Mouse (Mus musculus) MEL (cell line): ENCODE measurements around the gene Frmd6. TPM values are rescaled to one million over a fixed set of nuclear protein-coding genes. Genes with fewer than 3 reads are reported as not detected.

Experiments
- DNase-seq: peaks from one replicate; pipeline ENCODE4 v3.0.0; 2011; ENCODE audit warnings: low read depth, low spot score
- H3K27ac ChIP-seq: 2 replicates; pipeline ENCODE4 v1.5.1; 2012; ENCODE audit warnings: low read depth, mild to moderate bottlenecking, control low read depth, low read length, moderate library complexity; ENCODE audit not compliant: control insufficient read depth
- H3K27me3 ChIP-seq, 2 experiments: fragments of 150-350 bp in 1 of 2; sonication (generic) in 1 of 2; 2 replicates each; pipeline ENCODE4 v1.6.1; 2012; ENCODE audit warnings: low read length in 2 of 2, mild to moderate bottlenecking in 2 of 2, improper control_type of control experiment in 1 of 2, moderate library complexity in 1 of 2; ENCODE audit not compliant: insufficient read depth in 2 of 2, control insufficient read depth in 1 of 2
- H3K36me3 ChIP-seq, 2 experiments: 2 replicates each; pipeline ENCODE4 v1.6.1; 2012 to 2014; ENCODE audit warnings: low read length in 2 of 2, improper control_type of control experiment in 1 of 2, inconsistent platforms in 1 of 2, mild to moderate bottlenecking in 1 of 2; ENCODE audit not compliant: insufficient read depth in 2 of 2, control insufficient read depth in 1 of 2
- H3K4me1 ChIP-seq, 2 experiments: fragments of 150-350 bp in 1 of 2; sonication (generic) in 1 of 2; 2 replicates each; pipeline ENCODE4 v1.6.1; 2012; ENCODE audit warnings: low read length in 2 of 2, improper control_type of control experiment in 1 of 2, mild to moderate bottlenecking in 1 of 2; ENCODE audit not compliant: insufficient read depth in 2 of 2, control insufficient read depth in 1 of 2
- H3K4me3 ChIP-seq, 2 experiments: fragments of 150-350 bp in 1 of 2; sonication (generic) in 1 of 2; 2 replicates each; pipeline ENCODE4 v1.5.1; 2012; ENCODE audit warnings: low read depth in 2 of 2, low read length in 2 of 2, mild to moderate bottlenecking in 2 of 2, moderate library complexity in 2 of 2, control low read depth in 1 of 2, improper control_type of control experiment in 1 of 2; ENCODE audit not compliant: control insufficient read depth in 1 of 2, insufficient read depth in 1 of 2
- H3K79me2 ChIP-seq: 2 replicates; pipeline ENCODE4 v1.6.1; 2012; ENCODE audit warnings: mild to moderate bottlenecking, low read length, moderate library complexity; ENCODE audit not compliant: control insufficient read depth, poor library complexity, insufficient read depth
- H3K9ac ChIP-seq: 2 replicates; pipeline ENCODE4 v1.6.1; 2012; ENCODE audit warnings: low read depth, mild to moderate bottlenecking, control low read depth, low read length, moderate library complexity; ENCODE audit not compliant: control insufficient read depth, poor library complexity, severe bottlenecking
- H3K9me3 ChIP-seq: fragments of 150-350 bp; sonication (generic); replicated peaks from 2 replicates; pipeline ENCODE4 v1.6.1; 2012; ENCODE audit warnings: mild to moderate bottlenecking, low read length, improper control_type of control experiment, moderate library complexity; ENCODE audit not compliant: insufficient read depth
- CHD1 ChIP-seq: IDR thresholded peaks from 2 replicates; pipeline ENCODE4 v1.6.1; 2012; ENCODE audit warnings: low read depth, mild to moderate bottlenecking, inconsistent platforms, low read length, improper control_type of control experiment
- CHD2 ChIP-seq: IDR thresholded peaks from 2 replicates; pipeline ENCODE4 v1.6.1; 2011; ENCODE audit warnings: low read length, improper control_type of control experiment
- CTCF ChIP-seq, 3 experiments: IDR thresholded peaks in 2 of 3; conservative IDR thresholded peaks in 1 of 3; 2 replicates each; pipeline ENCODE4 v1.5.1; 2011 to 2012; ENCODE audit warnings: low read length in 3 of 3, low read depth in 2 of 3, mild to moderate bottlenecking in 2 of 3, improper control_type of control experiment in 1 of 3, inconsistent platforms in 1 of 3, mixed read lengths in 1 of 3, moderate library complexity in 1 of 3; ENCODE audit not compliant: control insufficient read depth in 1 of 3, insufficient read depth in 1 of 3, poor library complexity in 1 of 3, severe bottlenecking in 1 of 3
- E2F4 ChIP-seq: IDR thresholded peaks from 2 replicates; pipeline ENCODE4 v1.6.1; 2011; ENCODE audit warnings: low read depth, low read length, improper control_type of control experiment, borderline replicate concordance
- ETS1 ChIP-seq: IDR thresholded peaks from 2 replicates; pipeline ENCODE4 v1.6.1; 2012; ENCODE audit warnings: low read depth, mild to moderate bottlenecking, inconsistent platforms, low read length, improper control_type of control experiment, moderate library complexity
- GATA1 ChIP-seq: IDR thresholded peaks from 2 replicates; pipeline ENCODE4 v1.6.1; 2011; ENCODE audit warnings: low read depth, low read length, improper control_type of control experiment
- KAT2A ChIP-seq: conservative IDR thresholded peaks from 2 replicates; pipeline ENCODE4 v1.6.1; 2012; ENCODE audit warnings: low read depth, low read length, improper control_type of control experiment, inconsistent platforms
- MEF2A ChIP-seq: IDR thresholded peaks from 2 replicates; pipeline ENCODE4 v1.6.1; 2014; ENCODE audit warnings: low read depth, mild to moderate bottlenecking, inconsistent platforms, low read length, improper control_type of control experiment; ENCODE audit not compliant: poor library complexity, insufficient replicate concordance, severe bottlenecking; ENCODE audit errors: extremely low read depth
- NELFE ChIP-seq: IDR thresholded peaks from 2 replicates; pipeline ENCODE4 v1.6.1; 2011; ENCODE audit warnings: low read depth, low read length, improper control_type of control experiment
- RAD21 ChIP-seq: IDR thresholded peaks from 2 replicates; pipeline ENCODE4 v1.6.1; 2011; ENCODE audit warnings: mild to moderate bottlenecking, low read depth, low read length, improper control_type of control experiment
- RCOR1 ChIP-seq: IDR thresholded peaks from 2 replicates; pipeline ENCODE4 v1.6.1; 2012; ENCODE audit warnings: low read depth, mild to moderate bottlenecking, inconsistent platforms, low read length, improper control_type of control experiment
- TAL1 ChIP-seq: IDR thresholded peaks from 2 replicates; pipeline ENCODE4 v1.6.1; 2012; ENCODE audit warnings: mild to moderate bottlenecking, inconsistent platforms, low read length, moderate library complexity, mixed read lengths
- TBP ChIP-seq: IDR thresholded peaks from 2 replicates; pipeline ENCODE4 v1.8.0; 2011; ENCODE audit warnings: low read depth, low read length, improper control_type of control experiment
- TCF12 ChIP-seq: IDR thresholded peaks from 2 replicates; pipeline ENCODE4 v1.6.1; 2014; ENCODE audit warnings: low read depth, mild to moderate bottlenecking, inconsistent platforms, low read length, improper control_type of control experiment, moderate library complexity
- ZC3H11A ChIP-seq: IDR thresholded peaks from 2 replicates; pipeline ENCODE4 v1.6.1; 2012; ENCODE audit warnings: low read depth, mild to moderate bottlenecking, inconsistent platforms, low read length, improper control_type of control experiment
- ZMIZ1 ChIP-seq: IDR thresholded peaks from 2 replicates; pipeline ENCODE4 v1.6.1; 2012; ENCODE audit warnings: low read depth, mild to moderate bottlenecking, inconsistent platforms, low read length, improper control_type of control experiment, moderate library complexity
- polyA plus RNA-seq, 2 experiments: library from polyadenylated mRNA; stranded (reverse) in 1 of 2; unstranded in 1 of 2; fragments of >175 nt in 1 of 2; fragments of >200 nt in 1 of 2; gene quantifications; 2 replicates each; pipeline versions ENCODE4 v1.2.1 to v1.2.4; 2012; ENCODE audit warnings: low replicate concordance in 2 of 2, low read depth in 1 of 2; ENCODE audit not compliant: insufficient read length in 2 of 2, insufficient read depth in 1 of 2, missing spikeins in 1 of 2
- total RNA-seq: library from RNA; depleted of rRNA; stranded (reverse); fragments of 300-350 nt; gene quantifications from 2 replicates; pipeline ENCODE4 v1.2.3, GENCODE M21; 2012

Frmd6 gene
- total and polyA plus RNA-seq, 3 experiments: 3.7 to 5.0 TPM; not detected in 1

GRCm38 (mm10) chr12:70783475-70784239, 41.7 kb upstream of the Frmd6 start:
- Histone ChIP-seq H3K9ac (no peak overlapping the region), H3K9me3 (no peaks in the 10 kb centered on the region)
- TF ChIP-seq MEF2A (no peak), TCF12 (no peak), RAD21 (no peak), TAL1 (no peak), RCOR1 (no peak), CHD1 (no peak)

GRCm38 (mm10) chr12:70784240-70784705, 41.0 kb upstream of the Frmd6 start:
- Histone ChIP-seq H3K9ac (no peak overlapping the region), H3K27ac (no peak overlapping the region), H3K36me3 (no peaks in the 10 kb centered on the region), H3K4me3 (no peak overlapping the region), H3K27me3 (peaks cover 17 to 19% of the 10 kb centered on the region in 2 experiments), H3K4me1 (no peaks in the 10 kb centered on the region), H3K9me3 (no peaks in the 10 kb centered on the region), H3K79me2 (no peaks in the 10 kb centered on the region)
- no peak for TF ChIP-seq NELFE
- no peak for DNase-seq

More at GRCm38 (mm10) chr12:70783475-70784239, 41.7 kb upstream of the Frmd6 start:
- Histone ChIP-seq H3K4me1 (no peaks in the 10 kb centered on the region), H3K79me2 (no peaks in the 10 kb centered on the region), H3K27me3 (peaks cover 17 to 18% of the 10 kb centered on the region in 2 experiments), H3K4me3 (no peak overlapping the region), H3K36me3 (no peaks in the 10 kb centered on the region), H3K27ac (no peak overlapping the region)
- no peak for DNase-seq

- no peaks in the 10 kb centered on the region for H3K79me2 ChIP-seq
- no peaks in the 10 kb centered on the region for H3K36me3 ChIP-seq
- DNase-seq: no peak
- H3K27me3 ChIP-seq: peaks cover under 1 to 14% of the 10 kb centered on the region in 2 experiments; a peak in 3 of 4 replicates
- H3K9me3 ChIP-seq: no peaks in the 10 kb centered on the region
- H3K27ac ChIP-seq: no peak overlapping the region
- no peak overlapping the region for H3K9ac ChIP-seq
- H3K4me3 ChIP-seq: no peak overlapping the region
- TF ChIP-seq ZC3H11A (no peak), GATA1 (no peak), E2F4 (no peak), TBP (no peak), ETS1 (no peak), ZMIZ1 (no peak), CTCF (IDR thresholded peaks at IDR 0.05 in 2 of 3, conservative IDR thresholded peaks at IDR 0.05 in 1 of 3; ENCODE audit: control insufficient read depth in 1 of 3, insufficient read depth in 1 of 3, low read depth in 2 of 3, low read length in 3 of 3, poor library complexity in 1 of 3, severe bottlenecking in 1 of 3) (no peak), CHD2 (no peak), KAT2A (no peak)
- no peaks in the 10 kb centered on the region for H3K4me1 ChIP-seq
Observed at GRCm38 (mm10) chr12:70789341-70789740, 36.0 kb upstream of the Frmd6 start.
